Mouse (Mus musculus): ENCODE data around the gene Gm21983. TPM values are rescaled to one million over a fixed set of nuclear protein-coding genes. Genes with fewer than 3 reads are reported as not detected.

Gm21983 gene
- total RNA-seq, 2 experiments from 2014 or later = not detected

DNA sequence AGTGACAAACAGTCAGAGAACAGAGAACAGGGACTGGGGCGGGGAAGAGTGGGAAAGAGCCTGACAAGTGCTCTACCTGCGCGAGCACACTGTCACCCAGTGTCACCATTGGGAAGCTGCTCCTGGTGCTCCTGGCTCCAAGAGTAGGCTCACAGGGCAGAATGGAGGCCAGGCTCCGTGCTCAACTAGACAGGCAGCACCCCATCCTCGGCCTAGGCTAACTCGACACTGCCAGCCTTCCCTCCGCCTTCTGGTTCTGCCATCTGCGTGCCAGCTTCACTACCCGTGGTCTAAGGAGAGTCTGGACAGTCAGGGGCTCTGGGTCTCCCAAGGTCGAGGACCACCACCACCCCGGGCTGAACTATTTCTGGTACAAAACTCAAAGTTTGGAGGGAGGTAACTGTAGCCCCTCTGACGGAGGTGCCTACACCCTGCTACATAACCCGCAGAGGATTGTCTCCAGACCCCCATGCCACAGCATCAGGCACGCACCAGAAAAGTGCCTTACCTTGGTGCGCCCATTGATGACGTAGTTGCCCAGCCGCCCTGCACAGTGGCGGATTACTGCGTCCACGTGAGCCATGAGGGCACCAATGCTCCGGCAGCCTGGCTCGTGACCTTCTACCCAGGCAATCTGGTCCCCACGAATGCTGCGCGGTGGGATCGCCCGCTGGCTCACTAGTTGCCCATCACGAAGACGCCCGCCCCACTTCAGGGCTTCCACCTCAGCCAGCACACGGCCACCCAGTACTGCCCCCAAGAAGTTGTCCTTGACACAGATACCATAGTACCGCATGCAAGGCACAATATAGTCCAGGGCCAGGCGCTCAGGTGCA is 16.6 kb downstream of the Gm21983 start:
- no peak for DNase-seq (ENCODE audit: low spot score in 2 of 2)
- intact Hi-C loops (cut with DNase I) = no loop called here

DNA sequence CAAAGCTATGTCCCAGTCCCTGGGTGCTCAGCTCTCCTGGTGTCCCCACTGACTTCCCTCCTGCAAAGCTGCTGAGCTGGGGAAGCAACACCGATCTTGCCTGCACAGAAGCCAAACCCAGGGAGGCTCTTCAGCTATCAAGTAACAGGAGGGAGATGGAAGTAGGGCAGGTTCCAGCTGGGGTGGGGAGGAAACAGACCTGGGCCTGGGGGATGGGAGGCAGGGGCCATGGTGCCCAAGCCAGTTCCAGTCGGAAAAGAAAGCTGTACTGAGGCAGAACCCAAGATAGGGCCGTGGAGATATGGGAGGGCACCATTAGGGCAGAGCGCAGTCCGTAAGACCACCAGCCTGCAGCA is 17.5 kb downstream of the Gm21983 start:
- intact Hi-C loops (cut with DNase I) = no loop called here
- no peak for DNase-seq (ENCODE audit: low spot score in 2 of 2)

DNA sequence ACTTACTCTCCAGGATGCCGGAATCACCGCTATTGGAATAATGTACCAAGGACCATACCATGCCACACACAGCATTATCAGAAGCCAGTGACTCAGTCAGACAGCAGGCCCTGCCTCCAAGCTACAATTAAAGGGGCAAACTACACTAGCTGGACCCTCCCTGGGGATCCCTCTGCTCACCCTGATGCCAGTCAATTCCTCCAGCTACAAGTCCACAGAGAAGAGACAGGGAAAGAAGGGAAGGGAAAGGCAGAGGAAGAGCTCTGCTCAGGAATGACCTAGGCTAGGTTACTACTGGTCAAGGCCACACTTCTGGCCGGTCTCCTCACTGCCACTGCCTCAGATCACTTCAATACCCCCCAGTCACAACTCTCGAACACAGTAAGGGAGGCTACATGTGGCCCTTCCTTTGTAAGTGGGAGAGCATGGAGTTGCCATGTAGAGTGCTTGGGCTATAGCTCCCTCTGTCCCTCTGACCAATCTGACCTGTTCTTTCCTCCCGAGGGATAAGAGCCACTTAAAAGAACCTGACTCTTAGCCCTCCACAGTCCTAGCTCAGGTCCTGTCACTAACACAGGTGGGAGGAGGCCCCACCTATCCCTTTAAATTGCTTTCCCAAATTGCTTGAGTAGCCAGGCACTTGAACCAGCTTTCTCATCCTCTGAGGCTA is 18.0 kb downstream of the Gm21983 start:
- intact Hi-C loops (cut with DNase I) = no loop called here
- no peak for DNase-seq (ENCODE audit: low spot score in 2 of 2)

DNA sequence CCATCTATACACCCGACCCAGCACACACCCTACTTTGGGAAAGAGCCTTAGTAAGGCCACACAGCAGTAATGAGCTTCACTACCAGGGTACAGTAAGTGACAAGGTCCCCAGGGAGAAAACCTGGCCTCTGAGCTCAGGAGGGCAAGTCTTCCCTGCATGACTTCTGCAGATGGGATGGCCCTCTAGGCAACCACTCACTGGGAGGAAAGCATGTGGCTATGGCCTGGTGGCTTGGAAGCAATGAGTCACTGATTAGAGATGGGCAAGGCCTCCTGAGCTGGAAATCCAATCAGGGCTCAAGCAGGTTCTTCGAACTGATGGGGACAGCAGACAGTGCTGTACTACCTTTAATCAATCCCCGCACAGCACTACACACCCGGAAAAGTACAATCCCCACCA is 19.1 kb downstream of the Gm21983 start:
- intact Hi-C loops (cut with DNase I) = no loop called here

DNA sequence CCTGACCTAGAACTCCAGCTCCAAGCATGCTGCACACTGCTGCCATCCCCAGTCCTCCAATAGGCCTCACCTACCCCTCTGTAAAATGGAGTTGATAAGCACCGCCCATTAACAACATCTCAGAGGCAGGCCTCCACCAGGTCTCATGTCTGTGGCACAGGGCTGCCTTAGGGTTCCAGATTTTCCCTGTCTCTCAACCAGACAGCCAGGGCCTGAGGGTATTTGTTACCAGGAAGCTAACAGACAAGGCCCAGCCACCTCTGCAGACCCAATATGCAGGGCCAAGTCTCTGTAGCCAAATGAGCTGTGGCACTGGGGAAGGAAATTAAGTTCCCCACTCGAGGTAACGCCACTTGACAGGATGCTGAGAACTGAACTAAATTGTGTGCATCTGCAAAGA is 20.0 kb downstream of the Gm21983 start:
- intact Hi-C loops (cut with DNase I) = no loop called here
- DNase-seq (ENCODE audit: low spot score in 2 of 2) = no peak

More for the DNA sequence above, 19.1 kb downstream of the Gm21983 start:
- no peak for DNase-seq (ENCODE audit: low spot score in 2 of 2)

DNA sequence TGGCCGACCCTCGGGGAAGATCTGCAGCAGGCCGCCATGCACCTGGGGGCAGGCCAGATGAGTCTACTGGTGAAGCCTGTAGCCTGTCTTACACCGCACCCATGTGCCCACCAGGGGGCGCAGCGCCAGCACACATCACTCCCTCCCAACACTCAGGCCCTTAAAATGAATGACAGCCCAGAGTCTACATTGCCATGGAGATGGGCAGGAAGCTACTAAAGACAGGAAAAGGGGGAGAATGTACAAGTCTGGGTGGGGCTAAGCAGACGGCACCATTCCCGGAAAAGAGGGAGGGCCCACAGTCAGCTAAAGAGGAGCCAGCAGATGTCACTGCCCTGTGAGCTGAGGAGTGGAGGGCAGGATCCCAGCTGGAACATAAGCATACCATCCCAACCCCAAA is 21.0 kb downstream of the Gm21983 start:
- peak; percentile 78 to 86 for DNase-seq (ENCODE audit: low spot score in 2 of 2)

DNA sequence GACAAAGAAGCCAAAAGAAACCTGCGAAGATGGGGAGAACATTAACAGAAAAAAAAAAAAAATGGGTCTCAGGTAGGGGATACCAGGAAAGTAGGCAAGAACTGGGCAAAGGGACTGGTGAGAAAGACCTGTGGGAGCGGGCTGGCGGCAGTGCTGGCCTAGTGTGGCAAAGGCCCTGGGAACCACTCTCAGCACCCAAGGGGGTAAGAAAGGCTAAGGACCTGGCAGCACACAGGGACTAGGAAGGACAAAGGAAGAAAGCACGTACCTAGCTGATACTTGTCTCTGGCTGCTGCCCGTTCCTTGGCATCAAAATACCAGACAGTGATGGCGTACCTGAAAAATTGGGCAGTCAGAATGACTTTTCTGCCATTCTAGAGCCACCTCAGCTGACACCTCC is 21.6 kb downstream of the Gm21983 start:
- no peak for DNase-seq (ENCODE audit: low spot score in 2 of 2)
- intact Hi-C loops (cut with DNase I) = no loop called here

More for the DNA sequence above, 21.0 kb downstream of the Gm21983 start:
- intact Hi-C loops (cut with DNase I) = no loop called here

DNA sequence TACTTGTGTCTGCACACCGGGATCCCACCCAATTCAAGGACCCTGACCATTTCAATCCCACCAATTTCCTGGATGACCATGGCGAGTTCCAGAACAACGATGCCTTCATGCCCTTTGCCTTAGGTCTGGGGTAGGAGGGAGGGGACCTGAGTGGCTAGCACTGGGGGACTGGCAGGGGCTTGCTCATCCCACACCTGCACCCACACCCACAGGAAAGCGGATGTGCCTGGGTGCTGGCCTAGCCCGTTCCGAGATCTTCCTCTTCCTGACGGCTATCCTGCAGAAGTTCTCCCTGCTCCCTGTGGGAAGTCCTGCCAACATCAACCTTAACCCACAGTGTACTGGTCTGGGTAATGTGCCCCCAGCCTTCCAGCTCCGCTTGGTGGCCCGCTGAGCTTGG is 22.7 kb downstream of the Gm21983 start:
- intact Hi-C loops (cut with DNase I) = no loop called here
- DNase-seq (ENCODE audit: low spot score in 2 of 2) = no peak

DNA sequence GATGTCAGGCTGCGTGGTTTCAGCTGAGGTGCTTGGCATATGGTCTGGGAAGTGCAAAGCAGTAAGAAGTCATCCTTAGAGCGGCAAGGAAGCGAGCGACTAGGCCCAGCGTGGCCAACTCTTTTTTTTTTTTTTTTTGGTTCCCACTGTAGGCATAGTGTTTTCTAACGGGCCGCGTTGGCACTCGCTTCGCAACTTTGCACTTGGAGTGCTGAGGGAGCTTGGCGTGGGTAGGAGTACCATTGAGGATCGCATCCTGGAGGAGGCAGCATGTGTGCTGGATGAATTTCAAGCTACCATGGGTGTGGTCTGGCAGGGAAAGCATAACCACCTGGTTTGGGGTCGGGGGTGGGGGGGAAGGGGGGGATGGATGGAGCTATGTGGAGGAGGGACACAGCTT is 24.9 kb downstream of the Gm21983 start:
- intact Hi-C loops (cut with DNase I) = no loop called here
- DNase-seq (ENCODE audit: low spot score in 2 of 2) = peak; percentile 64 to 74

DNA sequence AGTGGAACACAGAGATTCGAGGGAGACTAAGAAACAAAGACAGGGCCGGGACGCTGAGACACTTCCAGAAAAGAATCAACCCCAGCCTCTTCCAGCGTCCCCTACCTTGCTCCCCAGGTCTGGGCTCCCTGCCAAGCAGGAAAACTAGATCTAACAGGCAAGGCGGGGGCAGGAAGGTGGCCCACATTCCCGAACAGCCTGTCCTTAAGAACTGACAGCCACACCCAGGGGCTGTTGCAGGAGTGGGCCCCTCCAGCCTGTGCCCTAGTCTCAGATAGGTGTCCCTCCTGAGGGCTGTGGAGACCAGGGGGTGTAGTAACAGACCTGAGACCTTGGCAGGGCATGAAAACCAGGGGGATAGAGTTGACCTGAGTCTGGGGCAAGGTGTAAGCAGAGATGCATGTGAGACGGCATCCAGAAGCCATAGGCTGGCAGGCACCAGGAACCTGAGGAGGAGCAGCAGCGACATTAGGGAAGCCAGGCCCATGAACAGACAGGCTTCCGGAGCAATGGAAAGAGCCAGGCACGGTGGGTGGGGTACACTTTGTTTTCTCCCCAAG is 27.6 kb downstream of the Gm21983 start, which contains the start of gene Cyp2t4:
Gene Cyp2t4, plus strand, starts transcription at position 510 of the 560 bp plus-strand sequence.
- intact Hi-C loops (cut with DNase I) = no loop called here
- no peak for DNase-seq (ENCODE audit: low spot score in 2 of 2)

DNA sequence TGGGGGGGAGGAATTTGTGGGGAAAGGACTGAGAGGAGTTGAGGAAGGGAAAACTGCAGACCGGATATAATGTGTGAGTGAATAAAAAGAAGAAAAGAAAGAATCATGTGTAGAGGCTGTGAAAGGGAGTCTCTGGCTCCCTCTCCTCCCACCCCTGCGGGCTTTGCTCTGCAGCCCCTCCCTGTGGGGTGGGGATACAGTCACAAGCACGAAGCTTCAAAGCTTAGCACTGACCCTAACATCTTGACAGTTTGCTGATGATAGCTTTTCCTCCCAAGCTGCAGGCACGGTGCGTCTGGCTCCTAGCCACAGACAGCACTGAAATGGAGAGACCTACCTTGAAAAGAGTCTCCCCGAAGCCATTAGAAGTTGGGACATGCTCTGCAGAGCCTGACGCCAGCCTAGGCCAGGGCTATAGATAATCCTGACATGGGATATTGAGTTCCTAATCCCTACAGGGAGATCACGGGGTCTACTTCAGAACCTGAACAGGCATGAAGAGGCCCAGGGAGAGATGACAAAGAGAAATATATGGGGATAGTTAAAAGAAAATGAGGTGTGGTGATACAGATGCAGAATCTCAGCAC is 44.4 kb downstream of the Gm21983 start:
- DNase-seq (ENCODE audit: low spot score in 2 of 2) = no peak
- intact Hi-C loops (cut with DNase I) = no loop called here

DNA sequence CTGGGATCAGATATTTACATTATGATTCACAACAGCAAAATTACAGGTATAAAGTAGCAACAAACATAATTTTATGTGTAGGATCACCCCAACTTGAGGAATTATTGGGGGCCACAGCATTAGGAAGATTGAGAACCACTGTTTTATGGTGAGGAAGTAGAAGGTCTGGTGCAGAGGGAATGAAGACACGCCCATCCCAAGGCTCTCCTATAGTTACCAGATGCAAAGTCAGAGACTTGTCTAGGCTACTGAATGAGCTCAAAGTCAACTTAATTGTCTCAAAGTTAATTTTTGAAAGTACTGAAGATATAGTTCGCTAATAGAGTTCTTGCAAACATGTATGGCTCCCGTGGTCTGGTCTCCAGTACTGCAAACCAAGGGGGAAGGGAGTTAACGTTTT is 47.1 kb downstream of the Gm21983 start:
- DNase-seq (ENCODE audit: low spot score in 2 of 2) = no peak
- intact Hi-C loops (cut with DNase I) = loop anchor here (5.0 kb wide), 1 partner anchor 154 kb away; no protein-coding TSS in a partner anchor

DNA sequence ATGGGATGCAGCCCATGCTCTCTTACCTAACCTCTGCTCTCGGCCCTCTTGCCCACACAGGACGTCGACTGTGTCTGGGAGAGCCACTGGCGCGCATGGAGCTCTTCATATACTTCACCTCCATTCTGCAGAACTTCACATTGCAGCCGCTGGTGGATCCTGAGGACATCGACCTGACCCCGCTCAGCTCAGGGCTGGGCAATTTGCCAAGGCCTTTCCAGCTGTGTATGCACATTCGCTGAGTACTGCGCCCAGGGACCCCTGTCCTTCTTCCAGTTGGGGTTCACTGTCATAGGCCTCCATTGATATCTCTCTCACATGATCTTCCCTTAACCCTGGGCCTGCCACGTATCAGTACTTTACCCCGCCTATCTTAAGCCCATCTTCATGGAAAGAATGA is 47.7 kb downstream of the Gm21983 start:
- no peak for DNase-seq (ENCODE audit: low spot score in 2 of 2)
- intact Hi-C loops (cut with DNase I) = loop anchor here (5.0 kb wide), 1 partner anchor 154 kb away; no protein-coding TSS in a partner anchor

DNA sequence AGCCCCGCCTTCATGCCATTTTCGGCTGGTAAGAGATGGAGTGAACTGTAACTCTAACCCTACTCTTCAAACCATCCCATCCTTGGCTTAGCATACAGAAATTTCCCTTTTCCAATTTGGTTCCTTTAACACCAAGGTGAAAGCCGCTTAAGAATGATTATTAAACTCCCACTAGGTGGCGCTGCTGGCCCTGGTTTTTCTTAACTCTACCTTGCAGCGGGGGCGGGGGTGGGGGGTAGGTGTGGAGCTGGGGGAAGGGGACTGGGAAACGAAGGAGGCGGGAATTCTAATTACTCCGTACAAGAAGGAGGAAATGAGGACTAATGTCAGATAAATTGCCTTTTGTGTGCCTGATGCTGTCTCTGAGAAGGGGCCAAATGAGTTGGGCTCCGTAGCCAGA is 48.3 kb downstream of the Gm21983 start:
- intact Hi-C loops (cut with DNase I) = loop anchor here (5.0 kb wide), 1 partner anchor 155 kb away; no protein-coding TSS in a partner anchor
- peak in 1 of 2 experiments; percentile 39 for DNase-seq (ENCODE audit: low spot score in 2 of 2)

DNA sequence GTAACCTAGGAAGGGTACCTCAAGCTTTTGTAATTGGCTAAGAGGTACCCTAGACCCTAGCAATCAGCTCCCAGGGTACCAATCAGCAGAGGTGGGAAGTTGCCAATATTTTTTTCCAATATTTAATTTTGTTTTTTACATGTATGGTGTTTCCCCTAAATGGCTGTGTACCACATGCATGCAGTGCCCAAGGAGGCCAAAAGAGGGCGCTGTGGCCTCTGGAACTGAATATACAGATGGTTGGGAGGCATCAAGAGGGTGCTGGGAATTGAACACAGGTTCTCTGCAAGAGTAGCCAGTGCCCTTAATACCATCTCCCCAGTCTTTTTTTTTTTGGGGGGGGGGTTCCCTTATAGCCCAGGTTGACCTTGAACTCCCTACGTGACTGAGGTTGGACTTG is 49.5 kb downstream of the Gm21983 start:
- intact Hi-C loops (cut with DNase I) = loop anchor here (5.0 kb wide), 1 partner anchor 156 kb away; no protein-coding TSS in a partner anchor
- DNase-seq (ENCODE audit: low spot score in 2 of 2) = no peak

DNA sequence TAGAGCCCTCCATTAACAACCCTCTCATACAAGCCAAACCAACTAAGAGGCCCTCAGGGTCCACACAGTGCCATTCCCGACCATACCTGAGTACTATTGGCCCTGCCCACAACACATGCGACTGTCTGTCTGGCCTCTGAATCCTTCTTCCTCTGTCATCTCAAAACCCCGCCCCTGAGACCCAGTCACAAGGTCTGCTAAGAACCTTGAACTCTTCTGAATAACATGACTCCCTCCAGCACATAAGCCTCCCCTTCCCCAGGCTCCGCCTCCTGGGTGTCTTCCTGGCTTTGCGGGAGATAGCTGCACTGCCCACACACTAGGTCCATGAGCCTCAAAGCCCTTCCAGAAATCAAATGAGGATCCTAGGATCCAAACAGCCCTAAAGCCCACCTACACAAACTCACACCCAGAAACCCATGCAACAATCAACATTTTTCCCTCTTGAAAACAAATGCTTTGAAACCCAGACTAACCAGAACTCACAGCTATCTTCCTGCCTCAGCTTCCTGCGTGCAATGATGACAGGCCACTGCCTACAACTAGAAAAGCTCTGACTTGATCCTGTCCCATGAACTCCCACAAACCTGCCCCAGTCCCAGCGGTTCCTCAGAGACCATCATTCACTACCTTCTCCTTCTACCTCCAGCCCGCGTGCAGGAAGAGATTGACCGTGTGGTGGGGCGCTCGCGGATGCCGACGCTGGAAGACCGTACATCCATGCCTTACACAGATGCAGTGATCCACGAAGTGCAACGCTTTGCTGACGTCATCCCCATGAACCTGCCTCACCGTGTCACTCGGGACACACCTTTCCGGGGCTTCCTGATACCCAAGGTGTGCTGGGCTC is 50.1 kb downstream of the Gm21983 start:
- DNase-seq (ENCODE audit: low spot score in 2 of 2) = no peak
- intact Hi-C loops (cut with DNase I) = loop anchor here (5.0 kb wide), 1 partner anchor 157 kb away; no protein-coding TSS in a partner anchor

DNA sequence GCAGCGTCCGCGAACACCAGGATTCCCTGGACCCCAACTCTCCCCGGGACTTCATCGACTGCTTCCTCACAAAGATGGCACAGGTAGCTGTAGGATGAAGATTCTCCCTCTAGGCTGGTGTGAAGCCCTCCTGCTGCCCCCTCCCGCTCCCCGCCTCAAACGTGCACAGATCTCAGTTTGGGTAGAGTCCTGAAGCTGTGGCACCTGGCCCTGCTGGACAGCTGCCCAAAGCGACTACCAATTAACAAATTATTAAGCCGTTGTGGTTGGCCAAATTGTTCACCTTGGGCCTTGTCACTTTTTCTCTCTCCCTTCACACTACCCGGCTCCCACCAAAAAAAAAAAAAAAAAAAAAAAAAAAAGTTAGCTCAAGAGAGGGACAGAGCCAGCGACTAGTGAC is 51.1 kb downstream of the Gm21983 start:
- intact Hi-C loops (cut with DNase I) = loop anchor here (5.0 to 10.0 kb wide), 3 partner anchors 65 to 355 kb away; no protein-coding TSS in a partner anchor
- DNase-seq (ENCODE audit: low spot score in 2 of 2) = no peak

DNA sequence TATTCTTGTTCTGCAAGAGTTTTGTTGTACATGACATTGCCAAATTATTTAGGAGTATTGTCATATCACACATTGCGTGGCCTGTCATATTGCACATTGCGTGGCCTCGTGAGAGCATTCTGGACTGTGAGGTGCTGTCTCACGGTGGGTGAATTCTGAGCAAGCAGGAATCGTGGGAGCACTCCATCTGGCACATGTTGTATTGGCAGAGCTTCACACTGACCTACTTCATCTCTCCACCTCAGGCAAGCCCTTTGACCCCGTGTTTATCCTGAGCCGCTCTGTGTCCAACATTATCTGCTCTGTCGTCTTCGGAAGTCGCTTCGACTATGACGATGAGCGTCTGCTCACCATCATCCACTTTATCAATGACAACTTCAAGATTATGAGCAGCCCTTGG is 51.9 kb downstream of the Gm21983 start:
- DNase-seq (ENCODE audit: low spot score in 2 of 2) = no peak
- intact Hi-C loops (cut with DNase I) = loop anchor here (10.0 kb wide), 2 partner anchors 64 to 354 kb away; no protein-coding TSS in a partner anchor

DNA sequence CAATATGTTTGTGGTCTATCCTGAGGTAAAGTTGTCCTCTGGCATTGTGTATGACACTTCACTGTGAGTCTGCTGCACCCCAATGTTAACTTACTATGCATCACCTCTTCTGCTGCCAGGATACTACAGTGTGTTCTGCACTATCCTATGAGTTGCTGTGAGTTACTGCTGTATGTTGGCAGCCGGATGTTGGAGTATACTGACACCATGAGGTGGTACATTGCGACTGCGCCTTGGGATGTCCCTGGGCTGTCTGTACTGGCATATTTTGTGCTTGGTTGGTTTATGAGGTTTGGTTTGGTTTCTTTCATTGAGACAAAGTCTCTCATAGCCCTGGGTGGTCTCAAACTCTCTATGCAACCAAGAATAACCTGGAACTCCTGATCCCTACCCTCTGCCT is 52.7 kb downstream of the Gm21983 start:
- peak; percentile 13 to 22 for DNase-seq (ENCODE audit: low spot score in 2 of 2)
- intact Hi-C loops (cut with DNase I) = loop anchor here (10.0 kb wide), 2 partner anchors 63 to 353 kb away; no protein-coding TSS in a partner anchor
